Mouse (Mus musculus) neural tube, embryonic 14.5 days (tissue): ENCODE results near the gene Ctsd. TPM values are rescaled to one million over a fixed set of nuclear protein-coding genes. Genes with fewer than 3 reads are reported as not detected.

Experiments
- ATAC-seq: fragments of 200-750 bp; cut with Nextera tagmentation; 2 replicates; pipeline ENCODE4 v1.8.0; 2017; ENCODE audit warnings: low read depth, mild to moderate bottlenecking, moderate TSS enrichment, moderate library complexity
- H3K27ac ChIP-seq: fragments of 300-500 bp; sonication (generic); 2 replicates; pipeline ENCODE4 v1.5.1; 2014; ENCODE audit warnings: low read depth, mild to moderate bottlenecking, control low read depth, low read length, moderate library complexity, mixed read lengths
- H3K27me3 ChIP-seq: fragments of 300-500 bp; sonication (generic); 2 replicates; pipeline ENCODE4 v1.6.1; 2014; ENCODE audit warnings: low read length; ENCODE audit not compliant: control insufficient read depth, insufficient read depth
- H3K36me3 ChIP-seq: fragments of 300-500 bp; sonication (generic); 2 replicates; pipeline ENCODE4 v1.6.1; 2014; ENCODE audit warnings: low read length, mixed read lengths; ENCODE audit not compliant: control insufficient read depth, insufficient read depth
- H3K4me1 ChIP-seq: fragments of 300-500 bp; sonication (generic); 2 replicates; pipeline ENCODE4 v1.6.1; 2014; ENCODE audit warnings: low read length; ENCODE audit not compliant: control insufficient read depth, insufficient read depth
- H3K4me2 ChIP-seq: fragments of 300-500 bp; sonication (generic); 2 replicates; pipeline ENCODE4 v1.6.1; 2014; ENCODE audit warnings: mild to moderate bottlenecking, low read depth, low read length, control low read depth
- H3K4me3 ChIP-seq: fragments of 300-500 bp; sonication (generic); 2 replicates; pipeline ENCODE4 v1.5.1; 2014; ENCODE audit warnings: low read depth, low read length, control low read depth, mixed read lengths
- H3K9ac ChIP-seq: fragments of 300-500 bp; sonication (generic); replicated peaks from 2 replicates; pipeline ENCODE4 v1.6.1; 2014; ENCODE audit warnings: low read depth, mild to moderate bottlenecking, control low read depth, low read length, mixed read lengths
- H3K9me3 ChIP-seq: fragments of 300-500 bp; sonication (generic); 2 replicates; pipeline ENCODE4 v1.6.1; 2016; ENCODE audit warnings: low read length; ENCODE audit not compliant: control insufficient read depth
- WGBS: fragments of 180-500 bp; shearing (Covaris S2); extraction: QIAGEN DNeasy Blood & Tissue Kit; methylation state at CpG from one replicate; pipeline ENCODE4 v1.1.7; 2014; 5-methylcytosine and 5-hydroxymethylcytosine counted together
- polyA plus RNA-seq: library from polyadenylated mRNA; unstranded; fragments of >200 nt; fragmentation: Nextera tagmentation; extraction: Ambion mirVana; gene quantifications from 2 replicates; pipeline ENCODE4 v1.2.1, GENCODE M21; 2014

Gene Ctsd
- polyA plus RNA-seq, 1 experiment from 2014 or later = 250 TPM

DNA sequence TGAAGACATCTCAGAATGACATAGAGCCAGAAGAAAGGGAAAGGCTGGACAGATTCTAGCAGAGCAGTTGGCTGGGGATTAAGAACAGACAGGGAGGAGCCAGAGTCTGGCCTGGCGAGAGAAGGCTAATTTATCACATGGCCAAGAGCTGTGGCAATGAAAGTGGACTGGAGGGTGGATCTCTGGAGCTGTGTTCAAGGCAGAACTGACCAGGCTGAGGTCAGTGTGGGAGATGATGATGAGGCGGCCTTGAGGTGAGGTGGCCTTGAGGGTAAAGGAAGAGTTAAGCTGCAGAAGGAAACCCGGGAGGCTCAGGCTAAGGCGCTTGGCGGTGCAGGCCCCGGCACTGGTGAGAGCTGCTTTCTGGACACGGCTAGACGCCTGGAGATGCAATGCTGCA, 28.7 kb downstream of the Ctsd start:
- ATAC-seq = no peak
- H3K4me1 ChIP-seq = no peaks in the 10 kb centered on the region
- 83% methylated on average over 8 of the region's 8 CpGs for WGBS

GRCm38 (mm10) chr7:142357566-142357965, 30.3 kb downstream of the Ctsd start:
- no peak overlapping the region for H3K4me2 ChIP-seq
- H3K4me3 ChIP-seq = no peak overlapping the region
- no peaks in the 10 kb centered on the region for H3K4me1 ChIP-seq
- ATAC-seq = no peak
- no peaks in the 10 kb centered on the region for H3K36me3 ChIP-seq
- H3K27me3 ChIP-seq = no peaks in the 10 kb centered on the region
- H3K9ac ChIP-seq = no peak overlapping the region
- H3K27ac ChIP-seq = no peak overlapping the region
- no peaks in the 10 kb centered on the region for H3K9me3 ChIP-seq
- WGBS = 84% methylated on average over 3 of the region's 3 CpGs

More for the DNA sequence above, 28.7 kb downstream of the Ctsd start:
- Histone ChIP-seq H3K9ac (no peak overlapping the region), H3K36me3 (no peaks in the 10 kb centered on the region), H3K4me3 (no peak overlapping the region), H3K4me2 (no peak overlapping the region), H3K27me3 (no peaks in the 10 kb centered on the region), H3K9me3 (no peaks in the 10 kb centered on the region), H3K27ac (no peak overlapping the region)

DNA sequence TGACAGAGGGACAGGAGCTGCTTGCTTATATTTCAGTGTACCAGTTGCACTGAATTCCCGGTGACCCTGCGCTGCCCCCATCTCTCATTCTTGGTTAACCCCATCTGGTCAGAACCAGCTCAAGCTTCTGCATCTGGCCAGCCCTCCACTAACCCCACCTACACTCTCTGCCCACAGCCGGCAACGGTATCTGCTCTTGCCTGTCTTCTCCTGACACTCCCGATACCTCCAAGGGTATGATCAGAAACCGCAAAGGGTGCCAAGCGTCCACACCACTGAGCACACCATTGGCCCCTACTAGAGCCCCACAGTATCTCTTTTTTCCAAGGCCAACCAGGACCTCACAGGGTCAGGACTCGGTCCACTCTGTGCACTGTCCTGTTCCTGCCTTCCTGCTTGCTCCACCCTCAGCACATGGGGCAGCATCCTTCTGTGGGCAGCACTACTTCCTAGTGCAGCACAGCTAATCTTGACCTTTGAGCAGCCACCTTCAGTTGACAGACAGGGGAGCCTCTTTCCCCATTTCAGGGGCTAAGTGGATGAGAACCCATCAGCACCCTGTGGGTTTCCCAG, 33.1 kb downstream of the Ctsd start:
- Histone ChIP-seq H3K9ac (no peak overlapping the region), H3K4me1 (no peaks in the 10 kb centered on the region), H3K27me3 (no peaks in the 10 kb centered on the region), H3K36me3 (no peaks in the 10 kb centered on the region), H3K27ac (no peak overlapping the region), H3K4me2 (no peak overlapping the region), H3K4me3 (no peak overlapping the region), H3K9me3 (no peaks in the 10 kb centered on the region)
- 87% methylated on average over 8 of the region's 8 CpGs for WGBS
- no peak for ATAC-seq

GRCm38 (mm10) chr7:142353854-142354253, 34.0 kb downstream of the Ctsd start:
- WGBS = 80% methylated on average over 5 of the region's 5 CpGs
- Histone ChIP-seq H3K27me3 (no peaks in the 10 kb centered on the region), H3K36me3 (no peaks in the 10 kb centered on the region), H3K9ac (no peak overlapping the region), H3K4me2 (no peak overlapping the region), H3K4me1 (no peaks in the 10 kb centered on the region), H3K27ac (no peak overlapping the region), H3K4me3 (no peak overlapping the region), H3K9me3 (no peaks in the 10 kb centered on the region)
- ATAC-seq = no peak

DNA sequence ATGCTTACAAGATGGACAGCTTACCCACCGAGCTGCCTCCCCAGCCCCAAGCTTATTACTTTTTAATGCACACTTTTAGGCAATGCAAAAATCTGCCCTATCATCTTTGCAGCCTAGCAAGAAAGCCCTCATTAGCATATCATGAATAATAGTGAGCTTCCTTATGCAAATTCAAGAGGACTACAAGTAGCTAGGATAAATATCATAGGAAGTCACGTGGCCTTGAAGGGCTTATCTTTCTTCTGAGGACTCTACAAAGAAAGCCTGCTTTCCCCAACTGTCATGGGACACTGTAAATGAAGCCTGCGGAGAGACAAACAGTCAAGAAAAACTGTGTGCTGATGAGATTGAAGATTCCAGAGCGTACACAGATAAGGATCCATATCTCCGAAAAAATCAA, 36.3 kb downstream of the Ctsd start:
- H3K4me2 ChIP-seq = no peak overlapping the region
- no peaks in the 10 kb centered on the region for H3K4me1 ChIP-seq
- no peaks in the 10 kb centered on the region for H3K27me3 ChIP-seq
- H3K36me3 ChIP-seq = no peaks in the 10 kb centered on the region
- no peak overlapping the region for H3K9ac ChIP-seq
- ATAC-seq = no peak
- no peaks in the 10 kb centered on the region for H3K9me3 ChIP-seq
- no peak overlapping the region for H3K4me3 ChIP-seq
- 72% methylated on average over 5 of the region's 5 CpGs for WGBS
- no peak overlapping the region for H3K27ac ChIP-seq

DNA sequence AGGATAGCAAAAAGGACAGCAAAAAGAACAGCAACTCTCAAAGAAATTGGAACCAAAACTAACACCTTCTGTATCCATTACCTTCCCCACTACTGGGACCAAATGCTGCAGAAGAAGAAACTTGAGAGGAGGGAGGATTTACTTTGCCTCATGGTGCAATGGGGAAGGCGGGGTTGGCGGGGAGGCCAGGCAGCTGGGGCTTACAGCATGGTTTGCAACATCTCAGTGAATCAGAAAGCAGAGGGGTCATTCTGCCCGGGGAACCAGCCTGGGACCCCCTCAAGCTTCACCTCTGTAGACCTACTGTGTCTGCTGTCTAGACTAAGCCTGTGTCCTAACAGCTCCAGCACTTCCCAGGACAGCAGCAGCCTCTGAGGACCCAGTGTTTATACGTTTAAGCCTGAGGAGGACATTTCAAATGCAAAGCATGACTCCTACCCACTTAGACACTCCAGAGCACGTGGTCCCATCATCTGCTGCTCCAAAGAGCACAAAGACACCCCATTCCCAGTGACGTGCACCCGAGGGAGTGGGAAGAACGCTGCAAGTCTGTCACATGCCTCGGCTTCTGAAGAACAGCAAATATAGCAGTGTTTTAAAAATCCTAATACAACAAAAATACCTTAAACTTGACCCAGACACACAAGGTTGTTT, 38.4 kb downstream of the Ctsd start:
- Histone ChIP-seq H3K9me3 (no peaks in the 10 kb centered on the region), H3K9ac (no peak overlapping the region), H3K36me3 (no peaks in the 10 kb centered on the region), H3K4me1 (no peaks in the 10 kb centered on the region), H3K27me3 (no peaks in the 10 kb centered on the region), H3K4me3 (no peak overlapping the region), H3K27ac (no peak overlapping the region), H3K4me2 (no peak overlapping the region)
- no peak for ATAC-seq
- WGBS = 22% methylated on average over 9 of the region's 9 CpGs

GRCm38 (mm10) chr7:142347542-142347941, 40.3 kb downstream of the Ctsd start:
- Histone ChIP-seq H3K27me3 (no peaks in the 10 kb centered on the region), H3K27ac (no peak overlapping the region), H3K4me3 (no peak overlapping the region), H3K9ac (no peak overlapping the region), H3K36me3 (no peaks in the 10 kb centered on the region), H3K9me3 (no peaks in the 10 kb centered on the region), H3K4me2 (no peak overlapping the region), H3K4me1 (no peaks in the 10 kb centered on the region)
- no peak for ATAC-seq
- 80% methylated on average over 4 of the region's 4 CpGs for WGBS

- no peak for ATAC-seq
- no peak overlapping the region for H3K4me2 ChIP-seq
- no peaks in the 10 kb centered on the region for H3K4me1 ChIP-seq
- no peaks in the 10 kb centered on the region for H3K9me3 ChIP-seq
- no peaks in the 10 kb centered on the region for H3K27me3 ChIP-seq
- H3K9ac ChIP-seq = no peak overlapping the region
- no peaks in the 10 kb centered on the region for H3K36me3 ChIP-seq
- 78% methylated on average over 3 of the region's 3 CpGs for WGBS
- H3K27ac ChIP-seq = no peak overlapping the region
- H3K4me3 ChIP-seq = no peak overlapping the region
Measured at GRCm38 (mm10) chr7:142342247-142342640, 45.6 kb downstream of the Ctsd start.

- Histone ChIP-seq H3K4me2 (no peak overlapping the region), H3K27ac (no peak overlapping the region), H3K9me3 (no peaks in the 10 kb centered on the region), H3K36me3 (no peaks in the 10 kb centered on the region), H3K27me3 (no peaks in the 10 kb centered on the region), H3K4me3 (no peak overlapping the region), H3K9ac (no peak overlapping the region), H3K4me1 (no peaks in the 10 kb centered on the region)
- ATAC-seq = no peak
- WGBS = 78% methylated on average over 10 of the region's 10 CpGs
Measured at GRCm38 (mm10) chr7:142341564-142342246, 46.1 kb downstream of the Ctsd start.
